Mouse (Mus musculus): Measurements from ENCODE around the gene Diaph3.

Diaph3 gene

DNA sequence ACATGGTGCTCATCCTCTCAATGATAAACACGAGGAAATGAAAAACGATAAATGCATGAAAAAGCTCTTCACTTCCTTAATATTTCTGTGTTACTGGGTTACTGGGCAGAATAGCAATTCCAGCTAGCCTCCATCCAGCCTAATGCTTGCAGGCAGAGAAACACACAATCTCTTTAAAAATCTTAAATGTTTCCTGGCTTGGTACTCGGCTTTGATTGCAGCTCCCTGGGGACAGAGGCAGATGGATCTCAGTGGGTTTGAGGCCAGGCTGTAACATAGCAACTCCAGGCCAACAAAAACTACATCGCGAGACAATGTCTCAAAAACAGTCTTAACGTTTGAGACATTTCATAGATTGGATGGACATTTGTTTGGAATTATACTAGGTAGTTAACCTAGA is 57.1 kb downstream of the Diaph3 start:
- DNase-seq (ENCODE audit: low spot score) = no peak

DNA sequence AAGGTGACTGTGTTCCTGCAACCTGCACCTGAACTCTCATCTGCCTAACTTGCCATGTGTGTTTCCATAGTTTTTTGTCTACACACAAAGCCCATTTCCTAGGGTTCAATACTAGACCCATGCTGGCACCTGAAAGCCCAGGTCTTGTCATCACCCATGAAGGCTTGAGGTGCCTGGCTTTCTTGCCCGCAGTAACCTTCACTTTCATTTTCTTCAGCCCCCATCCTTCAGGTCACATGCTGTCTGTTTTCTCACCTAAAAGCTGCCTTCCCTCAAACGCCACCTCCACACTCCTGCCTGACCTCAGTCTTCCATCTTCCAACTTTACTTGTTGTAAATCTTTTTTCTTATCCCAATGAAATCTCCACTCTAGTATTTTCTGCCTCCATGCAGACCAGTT is 61.3 kb downstream of the Diaph3 start:
- DNase-seq (ENCODE audit: low spot score) = no peak

DNA sequence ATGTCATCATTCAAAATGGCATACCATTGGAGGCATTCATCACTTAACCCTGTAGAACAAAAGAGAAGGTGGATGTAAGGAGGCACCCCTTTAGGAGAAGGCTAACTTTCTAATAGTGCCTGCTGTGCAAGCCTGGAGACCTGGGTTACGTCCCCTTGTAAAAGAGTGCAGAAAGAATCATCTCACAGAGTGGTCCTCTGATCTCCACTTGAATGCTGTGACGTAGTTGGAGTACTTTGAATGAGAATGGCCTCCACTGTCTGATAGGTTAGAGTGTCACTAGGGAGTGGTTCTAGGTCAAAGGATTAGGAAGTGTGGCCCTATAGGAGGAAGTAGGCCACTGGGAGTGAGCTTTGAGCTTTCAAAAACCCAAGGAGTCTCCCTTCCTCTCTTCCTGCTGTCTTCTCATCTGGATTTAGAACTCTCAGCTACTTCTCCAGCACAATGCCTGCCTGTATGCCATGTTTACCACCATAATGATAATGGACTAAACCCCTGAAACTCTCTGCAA is 66.0 kb downstream of the Diaph3 start:
- DNase-seq (ENCODE audit: low spot score) = no peak

DNA sequence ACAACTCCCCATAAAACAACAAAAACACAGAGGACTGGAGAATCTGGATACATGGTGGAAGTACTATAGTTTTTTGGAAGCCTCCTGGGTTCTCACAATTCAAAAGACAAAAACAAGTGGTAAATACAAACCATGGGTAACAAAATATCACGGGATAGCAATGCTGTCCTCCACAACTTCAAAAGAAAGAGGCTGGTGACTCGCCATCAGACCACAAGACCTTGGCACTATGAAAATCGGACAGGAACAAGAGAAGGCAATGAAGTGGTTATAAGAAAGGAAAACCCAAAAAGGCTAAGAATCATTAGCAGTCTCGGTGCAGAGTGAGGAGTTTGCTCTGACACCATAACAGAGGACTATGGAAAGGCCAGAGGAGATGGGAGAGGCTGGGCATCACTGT is 76.8 kb downstream of the Diaph3 start:
- DNase-seq (ENCODE audit: low spot score) = no peak

DNA sequence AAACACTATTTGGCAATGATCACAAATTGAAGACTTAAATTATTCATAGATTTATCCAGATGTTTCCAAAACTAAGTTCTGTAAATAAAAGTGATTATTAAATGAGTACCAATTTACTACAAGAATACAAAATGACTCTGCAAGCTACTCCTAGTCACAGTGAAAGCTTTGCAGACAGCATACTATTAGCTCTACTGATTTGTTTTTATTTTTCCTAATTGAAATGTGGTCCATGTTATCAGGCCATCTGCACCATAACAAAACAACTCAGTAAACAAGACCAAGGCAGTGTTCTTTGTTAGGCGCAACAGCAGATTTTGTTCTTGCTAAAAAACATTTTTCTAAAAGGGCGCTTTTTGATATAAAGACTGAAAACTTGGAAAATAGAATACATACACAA is 84.9 kb downstream of the Diaph3 start:
- no peak for DNase-seq (ENCODE audit: low spot score)

DNA sequence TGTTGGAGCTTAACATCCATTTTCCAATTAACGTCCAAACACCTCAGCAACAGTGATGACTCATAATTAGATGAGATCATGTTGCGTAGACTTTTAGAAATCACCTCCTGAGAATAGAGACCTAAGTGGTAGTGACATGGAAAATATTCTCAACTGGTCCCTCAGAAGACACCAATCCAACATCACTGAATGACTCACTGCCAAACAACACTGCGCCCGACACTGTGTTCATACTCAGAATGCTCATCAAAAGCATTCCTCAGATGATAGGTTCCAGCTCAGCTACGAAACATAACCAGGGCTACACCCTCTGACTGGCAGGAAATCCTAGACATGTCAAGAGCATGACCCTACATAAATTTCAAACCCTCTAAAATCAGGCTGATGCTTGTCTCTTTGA is 89.8 kb downstream of the Diaph3 start:
- DNase-seq (ENCODE audit: low spot score) = no peak

DNA sequence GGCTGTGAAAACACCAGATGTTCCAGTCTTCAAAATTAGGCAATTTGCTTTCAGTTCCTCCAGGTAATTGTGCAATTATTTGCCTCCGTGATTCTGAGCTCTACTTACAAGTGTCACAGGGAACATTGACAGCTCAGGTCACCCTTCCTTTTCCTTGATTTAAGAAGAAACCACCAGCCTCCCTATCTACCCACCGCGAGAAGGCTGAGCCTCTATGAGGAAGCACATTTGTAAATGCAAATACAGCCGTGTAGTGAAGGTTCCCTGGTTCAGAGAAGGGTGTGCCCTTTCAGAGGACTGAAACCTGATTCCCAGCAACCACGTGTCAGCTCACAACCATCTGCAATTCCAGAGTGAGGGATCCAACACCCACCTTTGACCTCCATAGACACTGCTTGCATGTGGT is 96.6 kb downstream of the Diaph3 start:
- no peak for DNase-seq (ENCODE audit: low spot score)

DNA sequence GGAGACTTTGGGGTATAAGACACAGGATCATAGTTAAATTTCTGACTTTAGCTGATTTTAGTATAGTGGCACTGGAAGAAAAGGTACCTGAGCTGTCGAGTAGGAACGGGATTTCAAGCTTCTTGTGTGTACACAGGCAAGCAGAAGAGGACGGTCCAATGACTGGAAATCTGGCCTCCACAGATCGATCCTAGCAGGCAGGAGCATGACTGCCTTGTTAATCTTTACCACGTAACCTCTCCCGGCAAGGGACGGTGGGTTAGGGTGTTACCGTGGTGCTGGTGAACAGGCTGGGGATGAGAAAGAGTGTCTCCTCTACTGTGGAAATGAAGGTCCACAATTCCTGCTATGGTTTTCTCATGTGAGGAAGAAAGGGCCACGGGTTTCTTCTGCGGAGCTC is 120.8 kb downstream of the Diaph3 start:
- no peak for DNase-seq (ENCODE audit: low spot score)

DNA sequence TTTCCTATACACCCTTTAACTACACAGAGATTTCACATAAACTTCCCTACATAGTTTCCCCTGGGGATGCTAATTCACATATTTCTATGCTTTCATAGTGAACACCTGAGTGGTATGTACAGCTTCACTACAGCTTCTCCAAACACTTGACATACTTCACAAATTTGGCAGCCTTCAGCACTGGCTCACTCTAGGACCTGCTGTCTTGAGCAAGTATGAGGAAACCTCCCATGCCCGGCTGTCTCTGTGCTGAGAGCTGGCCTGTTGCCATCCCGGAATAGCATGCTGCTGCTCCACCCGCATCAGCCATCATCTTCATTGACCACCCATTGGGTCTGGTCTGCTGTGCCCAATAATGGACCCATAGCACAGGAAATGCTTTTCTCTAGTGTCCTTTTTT is 121.3 kb downstream of the Diaph3 start:
- DNase-seq (ENCODE audit: low spot score) = no peak

DNA sequence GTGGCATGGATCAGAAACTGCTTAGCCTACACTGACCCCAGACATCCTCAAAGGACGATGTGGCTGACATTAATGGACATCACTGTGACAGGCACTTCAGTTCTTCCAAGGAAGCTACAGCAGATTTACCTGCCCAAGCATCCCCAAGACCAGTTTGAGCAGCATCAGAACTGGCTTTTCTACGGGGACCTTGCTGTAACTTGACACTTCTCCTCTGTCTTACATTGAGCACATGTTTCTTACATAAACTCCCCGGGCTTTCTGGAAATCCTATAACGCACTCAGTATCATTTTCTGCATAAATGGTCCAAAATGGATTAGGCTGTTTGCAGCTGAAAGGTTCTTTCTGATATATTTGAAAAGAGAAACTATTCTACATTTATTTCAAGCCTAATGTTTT is 143.7 kb downstream of the Diaph3 start:
- DNase-seq (ENCODE audit: low spot score) = no peak

DNA sequence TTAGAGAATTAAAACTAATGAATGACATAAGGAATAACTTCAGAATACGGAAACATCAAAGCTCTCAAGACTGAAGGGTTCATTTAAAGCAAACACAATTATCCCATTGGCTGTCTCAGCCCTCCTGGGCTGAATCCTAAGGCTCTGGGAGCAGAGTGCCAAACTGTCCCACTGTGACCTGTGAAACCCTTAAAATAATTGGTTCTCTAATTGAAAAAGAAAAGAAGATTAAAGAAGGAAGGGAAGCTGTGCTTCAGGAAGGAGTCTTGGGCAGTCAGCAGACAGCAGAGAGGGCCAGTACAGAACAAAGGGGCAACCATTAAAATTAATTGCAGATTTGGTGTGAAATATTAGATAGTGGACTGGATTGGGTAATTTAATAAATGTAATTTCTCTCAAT is 189.9 kb downstream of the Diaph3 start:
- no peak for DNase-seq (ENCODE audit: low spot score)

DNA sequence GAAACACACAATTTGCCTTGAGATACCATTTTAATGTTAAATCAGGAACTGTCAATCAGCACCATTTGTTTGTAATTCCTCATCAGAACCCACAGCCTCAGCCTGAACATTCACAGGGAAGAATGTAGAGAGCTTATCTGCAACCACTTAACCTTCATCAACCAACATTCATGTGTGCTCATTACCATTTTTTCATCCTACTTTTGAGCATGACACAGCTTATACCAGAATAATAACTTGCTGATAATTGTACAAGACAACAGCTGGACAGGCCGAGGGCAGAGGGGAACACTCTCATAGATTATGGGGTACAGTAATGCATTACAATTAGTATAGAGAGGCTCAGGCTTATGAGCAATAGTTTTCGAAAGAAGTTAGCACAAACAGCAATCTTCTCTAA is 203.1 kb downstream of the Diaph3 start:
- no peak for DNase-seq (ENCODE audit: low spot score)

DNA sequence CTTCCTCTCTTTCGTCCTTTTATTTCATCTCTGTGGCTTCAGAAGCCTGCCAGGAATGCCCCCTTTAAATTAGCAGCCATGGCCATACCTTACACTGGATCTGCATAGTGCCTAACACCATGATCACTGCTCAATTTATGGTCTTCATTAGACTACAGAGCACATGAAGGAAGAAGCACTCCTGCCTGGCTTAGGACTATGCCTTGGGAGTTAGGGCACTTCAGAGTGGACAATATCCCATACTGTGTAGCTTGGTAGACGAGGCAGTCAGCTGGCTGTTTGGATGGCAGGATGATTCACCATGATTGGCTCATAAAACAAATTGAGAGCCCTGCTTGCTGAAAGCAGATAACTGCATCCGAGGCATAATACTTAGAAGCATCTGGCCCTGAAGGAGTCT is 204.6 kb downstream of the Diaph3 start:
- no peak for DNase-seq (ENCODE audit: low spot score)

DNA sequence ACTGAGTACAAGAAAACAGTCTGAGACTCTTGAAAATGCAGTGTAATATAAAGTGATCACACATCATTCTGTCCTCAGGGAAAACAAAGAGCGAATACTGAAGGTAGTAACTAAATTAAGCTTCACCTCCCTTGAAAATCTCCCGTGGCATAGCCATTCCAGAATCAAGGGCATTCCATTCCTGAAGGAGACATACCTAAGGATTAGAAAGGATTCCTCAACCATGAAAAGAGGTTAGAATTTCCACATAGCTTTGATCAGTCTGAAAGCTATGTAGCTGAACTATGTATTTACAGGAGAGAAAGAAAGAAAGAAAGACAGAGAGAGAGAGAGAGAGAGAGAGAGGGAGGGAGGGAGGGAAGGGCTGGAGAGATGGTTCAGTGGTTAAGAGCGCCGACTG is 210.3 kb downstream of the Diaph3 start:
- DNase-seq (ENCODE audit: low spot score) = no peak

DNA sequence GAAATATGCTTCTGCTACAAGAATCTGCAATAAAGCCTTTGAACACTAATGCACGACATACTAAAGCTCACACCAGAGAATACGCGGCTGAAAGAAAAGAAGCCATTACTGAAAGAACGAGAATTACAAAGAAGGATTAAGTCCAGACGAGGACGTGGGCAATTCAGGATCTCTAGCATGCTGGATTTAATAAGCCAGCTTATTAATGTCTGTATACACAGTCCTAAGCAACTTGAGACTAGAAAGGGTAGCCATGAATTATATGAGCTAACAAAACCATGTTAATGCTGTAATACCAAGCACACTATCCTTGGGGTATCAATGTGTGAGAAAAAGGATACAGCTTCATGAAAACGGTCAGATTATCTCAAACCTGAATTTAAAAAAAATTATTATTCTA is 214.2 kb downstream of the Diaph3 start:
- no peak for DNase-seq (ENCODE audit: low spot score)

DNA sequence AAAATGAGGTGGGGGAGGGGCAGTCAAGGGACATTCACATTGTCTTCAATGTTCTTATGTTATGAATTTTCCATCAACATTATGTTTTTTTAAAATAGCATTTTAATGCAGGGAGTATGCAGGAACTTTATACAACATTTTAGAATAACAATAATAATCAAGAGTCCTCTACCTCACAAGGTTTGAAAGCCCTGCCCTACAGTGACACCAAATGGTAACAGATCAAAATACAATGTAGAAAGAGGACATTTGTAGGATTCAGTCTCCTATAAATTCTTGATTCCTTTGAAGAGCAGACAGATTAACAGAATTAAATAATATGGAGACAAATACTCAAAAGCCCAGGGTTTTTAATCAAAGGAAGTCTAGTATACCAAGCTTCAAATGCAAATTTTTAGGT is 242.1 kb downstream of the Diaph3 start:
- DNase-seq (ENCODE audit: low spot score) = no peak

DNA sequence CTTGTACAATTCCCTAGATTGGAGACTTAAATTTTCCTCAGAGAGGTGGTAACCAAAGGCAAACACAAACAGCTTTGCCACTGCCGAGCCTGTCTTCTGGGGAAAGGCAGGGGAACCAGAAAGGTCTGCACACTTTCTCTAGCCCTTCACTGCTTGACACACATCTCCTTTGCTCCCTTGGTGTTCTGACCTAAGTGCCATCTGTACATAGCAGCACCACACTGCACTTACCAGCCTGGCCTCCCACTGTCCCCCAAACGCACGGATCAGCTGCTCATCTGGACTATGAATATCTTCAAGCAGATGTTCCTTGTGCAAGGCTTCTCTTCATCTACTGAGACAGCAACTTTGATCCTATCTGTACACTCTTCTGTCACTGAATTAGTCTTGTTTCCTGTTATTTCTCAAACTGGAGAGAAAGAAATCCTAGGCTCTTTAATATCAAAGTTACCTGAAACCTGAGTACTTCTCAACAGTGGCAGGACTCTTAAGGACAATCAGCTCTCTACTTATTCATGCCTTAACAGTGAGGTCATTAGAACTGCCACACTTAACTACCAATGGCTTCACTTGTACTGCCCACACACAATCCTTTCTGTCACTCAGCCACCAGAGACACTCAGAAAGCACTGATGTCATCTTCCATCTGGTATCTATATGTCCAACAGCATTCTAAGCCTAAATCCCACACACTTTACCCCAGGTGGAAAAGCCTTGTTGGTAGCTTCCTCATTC is 251.8 kb downstream of the Diaph3 start:
- DNase-seq (ENCODE audit: low spot score) = no peak

DNA sequence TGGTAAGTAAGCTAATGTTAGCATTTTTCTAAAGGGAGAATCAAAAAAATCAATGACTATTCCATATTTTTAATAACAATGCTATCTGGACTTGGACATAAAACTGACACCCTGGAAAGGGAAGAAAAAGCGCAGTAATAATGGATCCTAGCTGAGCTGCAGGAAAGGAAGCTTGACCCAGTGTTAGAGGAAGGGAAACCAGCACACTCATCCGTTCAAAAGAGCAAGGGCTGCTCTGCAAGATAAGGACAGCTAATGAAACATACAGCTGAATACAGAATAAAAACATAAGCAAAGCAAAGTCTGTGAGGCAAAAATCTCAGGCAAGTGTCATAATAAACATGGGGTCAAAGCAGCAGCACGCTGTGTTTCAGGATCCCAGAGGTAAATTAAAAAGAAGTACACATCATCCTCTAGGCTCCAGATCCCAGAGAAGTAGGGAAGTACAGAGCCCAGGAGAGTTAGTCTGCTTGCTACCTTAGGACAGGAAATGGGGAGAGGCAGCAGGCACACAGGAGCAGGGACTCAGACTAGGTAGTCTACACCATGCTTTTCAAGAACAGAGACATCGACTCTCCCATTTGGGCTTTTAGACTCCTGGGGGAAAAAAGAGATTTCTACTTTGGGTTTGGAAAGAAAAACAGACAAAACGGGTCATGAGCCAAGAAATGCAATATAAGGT is 255.5 kb downstream of the Diaph3 start:
- DNase-seq (ENCODE audit: low spot score) = no peak

DNA sequence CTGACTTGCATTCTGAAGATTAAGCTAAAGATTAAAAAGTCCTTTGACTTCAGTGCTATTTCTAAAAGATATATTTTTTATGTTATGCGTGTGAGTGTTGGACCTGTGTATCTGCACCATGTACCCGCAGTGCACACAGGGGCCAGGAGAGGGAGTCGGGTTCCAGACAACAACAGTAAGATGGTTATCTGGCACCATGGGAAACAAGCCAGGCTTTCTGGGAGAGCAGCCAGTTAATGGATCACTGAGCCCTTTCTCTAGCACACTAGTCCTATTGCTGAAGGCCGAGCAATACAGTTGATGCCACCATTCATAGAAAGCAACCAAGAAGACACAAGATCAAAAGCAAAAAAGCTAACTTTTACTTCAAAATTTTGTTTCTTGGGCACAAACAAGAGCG is 271.5 kb downstream of the Diaph3 start:
- peak; percentile 2 for DNase-seq (ENCODE audit: low spot score)

DNA sequence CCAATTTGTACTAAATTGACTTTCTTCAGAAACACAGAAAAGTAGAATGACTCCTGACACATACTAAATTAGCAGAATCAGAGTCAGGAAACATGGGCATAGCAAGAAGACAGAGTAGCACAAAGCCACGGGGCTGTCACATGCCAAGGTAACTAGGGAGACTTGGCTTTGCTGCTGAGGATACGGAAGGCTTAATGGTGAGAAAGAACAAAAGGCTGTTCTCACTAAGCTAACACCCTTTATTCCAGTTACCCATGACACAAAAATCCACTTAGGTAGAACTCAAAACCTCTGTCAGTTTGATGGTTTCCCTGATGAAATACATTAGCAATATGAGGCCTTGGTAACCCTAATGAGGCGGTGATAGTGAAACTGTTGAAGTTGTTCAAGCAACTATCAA is 273.9 kb downstream of the Diaph3 start:
- no peak for DNase-seq (ENCODE audit: low spot score)

DNA sequence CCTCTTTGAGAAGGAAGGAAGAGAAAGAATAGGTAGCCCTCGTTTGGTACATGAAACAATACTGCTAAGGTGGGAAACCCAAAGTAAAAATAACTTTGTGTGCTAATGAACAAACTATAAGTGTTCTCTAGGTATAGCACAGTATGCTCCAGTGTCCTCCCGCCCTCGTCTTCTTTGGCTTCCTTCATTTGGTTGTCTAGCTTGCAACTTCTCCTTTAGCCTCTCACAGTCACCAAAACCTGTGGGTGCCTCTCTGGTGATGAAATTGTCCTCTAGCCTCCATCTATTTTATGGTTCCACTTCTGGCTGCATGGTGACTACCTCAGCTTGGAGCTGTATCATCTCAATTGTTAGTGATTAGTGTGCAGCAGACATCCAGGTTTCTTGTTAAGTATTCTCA is 277.0 kb downstream of the Diaph3 start:
- no peak for DNase-seq (ENCODE audit: low spot score)

DNA sequence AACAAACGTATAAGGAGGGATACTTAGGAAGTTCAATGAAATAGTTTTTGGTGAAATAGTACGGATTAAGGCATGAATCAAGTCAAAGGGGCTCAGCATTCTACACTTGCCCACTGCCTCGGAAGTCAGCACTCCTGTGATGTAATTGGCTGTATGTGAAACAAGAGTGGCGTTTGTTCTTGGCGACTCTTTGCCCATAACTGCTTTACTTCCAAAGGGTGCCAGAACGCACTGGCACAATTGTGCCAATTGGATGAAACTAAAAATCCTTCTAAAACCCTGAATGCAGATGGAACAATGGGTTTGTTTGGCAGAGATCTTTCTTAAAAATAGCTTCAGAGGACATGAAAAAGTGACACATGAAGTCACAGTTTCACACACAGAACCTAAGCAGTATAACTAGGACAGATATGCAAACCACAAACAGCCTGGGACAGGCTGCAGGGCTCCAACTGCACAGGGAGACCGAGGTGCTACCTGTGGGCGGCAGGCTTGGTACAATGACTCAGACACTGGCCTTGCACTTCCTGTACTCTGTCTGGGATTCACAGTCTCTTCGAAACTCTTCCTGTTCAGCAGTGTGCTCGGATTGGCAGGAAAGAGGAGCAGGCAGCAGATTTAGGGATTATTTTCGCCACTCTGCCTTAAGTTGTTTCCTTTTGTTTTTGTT is 279.6 kb downstream of the Diaph3 start:
- no peak for DNase-seq (ENCODE audit: low spot score)

DNA sequence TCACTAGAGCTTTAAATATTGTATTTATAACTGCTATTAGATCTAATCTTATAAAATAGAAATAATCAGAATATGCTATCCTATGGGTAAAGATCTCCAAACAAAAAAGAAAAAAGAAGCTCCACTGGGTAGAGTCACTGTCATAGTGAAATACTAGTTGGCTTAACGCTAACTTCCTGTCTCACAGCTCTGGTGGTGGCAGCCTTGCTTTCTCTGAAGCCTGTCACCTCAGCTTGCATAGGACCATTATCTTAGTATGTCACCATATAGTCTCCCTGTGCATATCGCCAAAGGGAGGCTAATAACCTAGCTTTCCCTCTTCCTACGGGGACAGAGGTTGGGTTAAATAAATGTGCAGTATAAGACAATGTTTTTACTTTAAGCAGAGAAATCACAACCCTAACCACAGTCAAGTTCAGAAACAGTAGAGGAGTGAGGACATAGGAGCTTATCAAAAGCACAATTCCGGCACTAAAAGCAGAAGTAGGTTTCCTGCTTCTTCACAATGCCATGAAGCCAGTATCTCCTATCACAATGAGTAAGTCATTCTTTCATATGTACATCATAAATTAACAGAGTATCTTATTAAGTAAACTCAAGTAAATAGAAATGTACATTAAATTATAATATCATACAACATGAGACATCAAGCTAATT is 293.8 kb downstream of the Diaph3 start:
- DNase-seq (ENCODE audit: low spot score) = no peak

Data from ovary, adult 18-20 months (tissue).